Mouse (Mus musculus): ENCODE data around the gene D10Jhu81e.
"Not testable (repeated sequence)": the region's sequence is repeated elsewhere in the genome, so short reads cannot be mapped to it uniquely, and the experiment has no call there.

The D10Jhu81e gene

GRCm38 (mm10) chr10:78129998-78130397, 39.6 kb downstream of the D10Jhu81e start:
- no peak for DNase-seq (ENCODE audit: low spot score in 2 of 2)

GRCm38 (mm10) chr10:78129423-78129822, 40.2 kb downstream of the D10Jhu81e start:
- DNase-seq (ENCODE audit: low spot score in 2 of 2): no peak

- no peak for DNase-seq (ENCODE audit: low spot score in 2 of 2)
Observed at GRCm38 (mm10) chr10:78128647-78129046, 40.9 kb downstream of the D10Jhu81e start.

GRCm38 (mm10) chr10:78127931-78128330, 41.7 kb downstream of the D10Jhu81e start:
- no peak for DNase-seq (ENCODE audit: low spot score in 2 of 2)

GRCm38 (mm10) chr10:78127046-78127870, 42.3 kb downstream of the D10Jhu81e start:
- DNase-seq (ENCODE audit: low spot score in 2 of 2): no peak

GRCm38 (mm10) chr10:78126311-78126710, 43.3 kb downstream of the D10Jhu81e start:
- DNase-seq (ENCODE audit: low spot score in 2 of 2): no peak

GRCm38 (mm10) chr10:78125061-78125460, 44.5 kb downstream of the D10Jhu81e start:
- DNase-seq (ENCODE audit: low spot score in 2 of 2): not testable (repeated sequence)

GRCm38 (mm10) chr10:78124137-78124536, 45.4 kb downstream of the D10Jhu81e start:
- not testable (repeated sequence) for DNase-seq (ENCODE audit: low spot score in 2 of 2)

GRCm38 (mm10) chr10:78119422-78119821, 50.2 kb downstream of the D10Jhu81e start:
- DNase-seq (ENCODE audit: low spot score in 2 of 2): no peak

- no peak for DNase-seq (ENCODE audit: low spot score in 2 of 2)
Observed at GRCm38 (mm10) chr10:78115153-78115552, 54.4 kb downstream of the D10Jhu81e start.

GRCm38 (mm10) chr10:78114521-78115092, 55.0 kb downstream of the D10Jhu81e start:
- DNase-seq (ENCODE audit: low spot score in 2 of 2): no peak
